1 mouse cellular context compared by ENCODE assay signal in the genomic region with DNA sequence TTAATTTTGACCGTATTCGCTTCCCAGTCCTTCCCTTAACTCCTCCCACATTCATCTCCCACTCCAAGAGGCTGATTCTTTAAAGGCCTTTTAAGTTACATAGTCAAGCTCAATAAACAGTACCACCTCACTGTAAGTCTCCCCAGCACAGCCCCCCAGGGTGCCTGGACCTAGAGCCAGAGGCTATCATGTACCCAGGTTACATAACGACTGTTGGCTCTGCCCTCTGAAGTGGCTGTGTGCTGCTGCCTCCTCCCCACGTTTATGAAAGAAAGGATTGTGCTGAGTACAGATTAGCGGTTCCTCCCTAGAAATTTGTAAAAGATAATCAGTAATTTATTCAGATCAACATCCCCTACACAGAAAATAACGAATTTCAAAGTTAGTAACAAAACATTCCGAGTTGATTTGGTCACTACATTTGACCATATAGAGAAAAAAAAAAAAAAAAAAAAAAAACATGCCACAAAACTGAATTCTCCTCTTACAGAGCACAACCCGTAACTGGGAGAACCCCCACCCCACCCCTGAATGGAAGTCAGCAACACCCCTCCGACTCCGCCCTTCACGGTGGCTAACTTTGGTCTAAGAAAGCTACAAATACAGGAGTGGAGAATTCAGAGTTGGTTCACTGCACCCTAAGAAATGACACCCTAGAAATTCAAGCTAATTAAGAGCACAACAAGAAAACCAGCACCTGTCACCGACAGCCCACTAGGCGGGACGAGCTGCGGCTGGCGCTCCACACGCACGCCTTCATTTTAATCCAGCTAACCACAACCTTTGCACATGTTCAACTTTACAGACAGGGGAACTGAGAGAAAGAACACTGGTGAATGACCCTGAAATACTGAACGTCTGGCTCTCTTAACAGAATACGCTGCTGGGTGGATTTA.
TF ChIP-seq lines count a peak whose summit lies in the region.

No protein-coding gene starts in this region.

TF ChIP-seq in CH12.LX, 34 proteins besides CTCF, POLR2A, EP300 and RAD21 (continued from another document):
- peak; percentile 76; the same call in 1 of the 2 replicates for TF ChIP-seq MYC (IDR thresholded peaks at IDR 0.05; ENCODE audit: low read depth, low read length)
- no peak for TF ChIP-seq UBTF (IDR thresholded peaks at IDR 0.05; ENCODE audit: low read depth, low read length)
- TF ChIP-seq KAT2A (IDR thresholded peaks at IDR 0.05; ENCODE audit: insufficient replicate concordance, low read length), result no peak
- no peak; the same call in 1 of the 2 replicates for TF ChIP-seq RCOR1 (conservative IDR thresholded peaks at IDR 0.05; ENCODE audit: low read depth, low read length)
